Mouse (Mus musculus) erythroblast, embryonic 14.5 days (primary cell): Measurements from ENCODE around the gene Tmem63a.

Experiments
- GATA1 ChIP-seq: IDR thresholded peaks from 2 replicates; pipeline ENCODE4 v1.6.1; 2012; ENCODE audit warnings: low read length, inconsistent platforms, mixed read lengths
- TAL1 ChIP-seq: IDR thresholded peaks from 3 replicates; pipeline ENCODE4 v1.6.1; 2012; ENCODE audit warnings: low read length, inconsistent platforms, mixed read lengths

DNA sequence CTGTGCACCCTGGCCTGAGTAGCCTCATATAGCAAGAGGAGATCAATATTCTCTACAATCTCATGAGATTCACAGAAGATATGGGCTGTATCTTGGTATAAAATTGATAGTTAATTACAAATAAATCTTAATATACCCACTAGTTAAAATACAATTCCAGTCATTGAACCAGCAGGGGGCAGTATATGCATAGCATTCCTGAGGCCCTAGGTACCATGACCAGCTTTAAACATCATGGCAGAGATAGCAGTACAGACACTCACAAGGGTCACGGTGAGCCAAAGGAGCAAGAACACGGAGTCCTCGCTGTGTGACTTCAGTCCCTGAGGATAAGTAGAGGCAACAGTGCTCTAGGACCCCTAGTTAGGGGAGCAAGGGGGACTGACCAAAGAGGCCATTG lies 50.0 kb downstream of the Tmem63a start:
- TF ChIP-seq GATA1 (no peak), TAL1 (no peak)
